Mouse (Mus musculus) kidney, embryonic 14.5 days (tissue): ENCODE results near the gene Ltbr. TPM values are rescaled to one million over a fixed set of nuclear protein-coding genes. Genes with fewer than 3 reads are reported as not detected.
A peak's percentile ranks its signal among the peaks of the same experiment; 100 is the strongest.

Source experiments
- ATAC-seq: fragments of 200-750 bp; cut with Nextera tagmentation; 2 replicates; pipeline ENCODE4 v1.8.0; 2017; ENCODE audit warnings: moderate number of reproducible peaks, mild to moderate bottlenecking, moderate TSS enrichment, moderate library complexity; ENCODE audit not compliant: low FRiP score, low TSS enrichment
- H3K27ac ChIP-seq: fragments of 300-500 bp; sonication (generic); 2 replicates; pipeline ENCODE4 v1.5.1; 2014; ENCODE audit warnings: low read depth, mild to moderate bottlenecking, low read length, moderate library complexity, mixed read lengths
- H3K27me3 ChIP-seq: fragments of 300-500 bp; sonication (generic); 2 replicates; pipeline ENCODE4 v1.6.1; 2014; ENCODE audit warnings: mild to moderate bottlenecking, low read length; ENCODE audit not compliant: control insufficient read depth, insufficient read depth
- H3K36me3 ChIP-seq: fragments of 300-500 bp; sonication (generic); 2 replicates; pipeline ENCODE4 v1.6.1; 2014; ENCODE audit warnings: low read length, mixed read lengths; ENCODE audit not compliant: control insufficient read depth, insufficient read depth
- H3K4me1 ChIP-seq: fragments of 300-500 bp; sonication (generic); 2 replicates; pipeline ENCODE4 v1.6.1; 2014; ENCODE audit warnings: low read length, mixed read lengths; ENCODE audit not compliant: control insufficient read depth, insufficient read depth
- H3K4me2 ChIP-seq: fragments of 300-500 bp; sonication (generic); replicated peaks from 2 replicates; pipeline ENCODE4 v1.6.1; 2014; ENCODE audit warnings: low read depth, mild to moderate bottlenecking, low read length
- H3K4me3 ChIP-seq: fragments of 300-500 bp; sonication (generic); 2 replicates; pipeline ENCODE4 v1.5.1; 2014; ENCODE audit warnings: mild to moderate bottlenecking, low read length
- H3K9ac ChIP-seq: fragments of 300-500 bp; sonication (generic); 2 replicates; pipeline ENCODE4 v1.6.1; 2014; ENCODE audit warnings: low read depth, mild to moderate bottlenecking, low read length, moderate library complexity
- H3K9me3 ChIP-seq: fragments of 300-500 bp; sonication (generic); 2 replicates; pipeline ENCODE4 v1.6.1; 2016; ENCODE audit warnings: low read length; ENCODE audit not compliant: control insufficient read depth
- WGBS: fragments of 180-500 bp; shearing (Covaris S2); extraction: QIAGEN DNeasy Blood & Tissue Kit; methylation state at CpG from one replicate; pipeline ENCODE4 v1.1.7; 2014; 5-methylcytosine and 5-hydroxymethylcytosine counted together
- polyA plus RNA-seq: library from polyadenylated mRNA; unstranded; fragments of >200 nt; fragmentation: Nextera tagmentation; extraction: Ambion mirVana; gene quantifications from 2 replicates; pipeline ENCODE4 v1.2.1, GENCODE M21; 2014

The Ltbr gene
- polyA plus RNA-seq, 1 experiment from 2014 or later, result 54.0 TPM

DNA sequence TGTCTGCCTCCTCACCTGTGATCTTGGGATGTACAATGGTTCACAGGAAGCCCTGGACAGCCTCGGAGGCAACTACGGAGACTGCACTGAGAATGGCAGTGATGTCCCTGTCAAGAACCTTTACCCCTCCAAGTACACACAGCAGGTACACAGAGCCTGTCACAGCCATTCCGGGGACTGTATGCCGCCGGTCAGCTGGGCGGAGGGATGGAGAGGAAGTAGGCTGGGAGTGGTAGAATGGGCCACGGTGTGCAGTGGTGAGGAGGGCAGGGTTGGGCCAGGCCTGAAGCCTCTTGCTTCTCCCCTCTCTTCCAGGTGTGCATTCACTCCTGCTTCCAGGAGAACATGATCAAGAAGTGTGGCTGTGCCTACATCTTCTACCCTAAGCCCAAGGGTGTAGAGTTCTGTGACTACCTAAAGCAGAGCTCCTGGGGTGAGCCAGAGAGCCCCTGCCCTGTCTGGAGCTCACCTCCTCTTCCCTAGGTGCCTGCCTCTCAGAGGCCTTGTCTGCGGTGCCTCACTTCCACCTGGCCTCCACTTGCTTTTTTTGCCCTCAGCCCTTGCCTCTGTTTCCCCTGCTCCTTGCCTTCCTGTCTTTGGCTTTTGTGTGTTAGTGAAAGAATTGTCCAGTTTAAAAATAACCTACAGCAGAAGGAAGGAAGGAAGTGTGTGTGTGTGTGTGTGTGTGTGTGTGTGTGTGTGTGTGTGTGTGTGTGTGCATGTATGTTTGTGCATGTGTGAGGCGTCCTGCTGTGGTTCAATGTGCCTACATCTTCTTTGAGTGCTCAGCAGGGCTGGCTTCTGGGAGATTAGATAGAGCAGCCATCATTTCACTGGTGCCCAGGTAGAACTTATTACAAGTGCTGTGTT, 25.3 kb upstream of the Ltbr start:
- H3K36me3 ChIP-seq, result no peaks in the 10 kb centered on the region
- 69% methylated on average over 9 of the region's 9 CpGs for WGBS
- H3K9ac ChIP-seq, result no peak overlapping the region
- peak overlapping the region; percentile 18; the same call in 1 of the 2 replicates for H3K27ac ChIP-seq
- H3K9me3 ChIP-seq, result no peaks in the 10 kb centered on the region
- H3K27me3 ChIP-seq, result no peaks in the 10 kb centered on the region
- H3K4me1 ChIP-seq, result peaks cover 13% of the 10 kb centered on the region; the same call in 1 of the 2 replicates
- H3K4me3 ChIP-seq, result no peak overlapping the region
- no peak overlapping the region for H3K4me2 ChIP-seq
- no peak for ATAC-seq

DNA sequence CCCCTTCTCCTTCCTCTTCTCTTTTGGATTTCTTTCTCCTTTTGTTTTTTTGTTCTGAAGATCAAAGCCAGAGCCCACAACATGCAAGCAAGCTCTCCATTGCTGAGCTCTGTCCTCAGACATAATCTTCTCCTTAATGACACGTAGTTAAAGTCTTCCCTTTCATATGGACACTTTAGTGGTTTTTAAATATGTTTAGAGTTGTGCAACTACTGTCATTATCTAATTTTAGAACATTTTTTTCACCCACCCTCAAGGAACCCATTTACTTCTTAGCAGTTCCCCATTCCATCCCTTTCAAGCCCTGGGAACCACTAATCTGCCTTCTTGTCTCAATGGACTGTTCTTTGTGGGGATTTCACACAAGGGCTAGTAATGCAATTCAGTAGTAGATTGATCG, 20.7 kb upstream of the Ltbr start:
- WGBS, result 69% methylated on average over 2 of the region's 2 CpGs

DNA sequence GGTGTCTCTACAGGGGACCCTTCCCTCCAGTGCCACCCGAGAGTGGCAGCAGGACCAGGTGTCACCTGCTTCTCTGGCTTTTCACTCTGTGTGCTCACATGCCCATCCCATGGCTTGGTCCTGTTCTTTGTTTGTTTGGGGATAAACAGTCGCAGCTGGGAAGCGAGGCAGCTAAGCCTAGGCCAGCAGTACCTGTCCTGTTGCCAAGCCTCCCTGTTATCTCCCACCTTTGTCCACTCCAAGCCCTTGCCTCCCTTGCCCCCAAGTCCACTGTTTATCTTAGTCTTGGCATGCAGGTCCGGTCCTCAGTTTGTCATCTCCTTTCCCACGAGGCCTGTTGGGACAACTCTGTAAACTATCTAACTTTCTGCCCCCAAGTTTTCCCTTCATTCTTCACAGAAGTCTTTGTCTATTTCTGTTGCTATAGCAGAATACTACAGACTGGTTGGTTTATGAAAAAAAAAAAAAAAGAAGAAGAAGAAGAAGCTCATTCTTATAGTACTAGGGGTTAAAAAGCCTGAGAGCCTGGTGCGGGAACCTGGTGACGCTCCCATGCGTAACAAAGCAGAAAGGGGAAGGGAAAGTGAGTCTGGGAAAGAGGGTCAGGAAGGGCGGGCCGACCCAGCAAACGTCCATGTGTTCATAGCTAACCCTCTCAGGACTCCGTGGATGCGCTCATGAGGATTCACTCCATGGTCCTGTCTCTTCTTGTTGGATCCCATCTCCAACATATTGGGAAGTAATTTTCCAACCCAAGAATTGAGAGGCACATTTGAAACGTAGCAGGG, 19.6 kb upstream of the Ltbr start:
- peaks cover 7% of the 10 kb centered on the region; the same call in 1 of the 2 replicates for H3K4me1 ChIP-seq
- no peak for ATAC-seq

More for the DNA sequence above, 20.7 kb upstream of the Ltbr start:
- Histone ChIP-seq H3K4me1 (peaks cover 7% of the 10 kb centered on the region; the same call in 1 of the 2 replicates), H3K4me2 (no peak overlapping the region), H3K9ac (no peak overlapping the region), H3K9me3 (no peaks in the 10 kb centered on the region), H3K4me3 (no peak overlapping the region), H3K27ac (no peak overlapping the region), H3K27me3 (no peaks in the 10 kb centered on the region), H3K36me3 (no peaks in the 10 kb centered on the region)
- ATAC-seq, result no peak

DNA sequence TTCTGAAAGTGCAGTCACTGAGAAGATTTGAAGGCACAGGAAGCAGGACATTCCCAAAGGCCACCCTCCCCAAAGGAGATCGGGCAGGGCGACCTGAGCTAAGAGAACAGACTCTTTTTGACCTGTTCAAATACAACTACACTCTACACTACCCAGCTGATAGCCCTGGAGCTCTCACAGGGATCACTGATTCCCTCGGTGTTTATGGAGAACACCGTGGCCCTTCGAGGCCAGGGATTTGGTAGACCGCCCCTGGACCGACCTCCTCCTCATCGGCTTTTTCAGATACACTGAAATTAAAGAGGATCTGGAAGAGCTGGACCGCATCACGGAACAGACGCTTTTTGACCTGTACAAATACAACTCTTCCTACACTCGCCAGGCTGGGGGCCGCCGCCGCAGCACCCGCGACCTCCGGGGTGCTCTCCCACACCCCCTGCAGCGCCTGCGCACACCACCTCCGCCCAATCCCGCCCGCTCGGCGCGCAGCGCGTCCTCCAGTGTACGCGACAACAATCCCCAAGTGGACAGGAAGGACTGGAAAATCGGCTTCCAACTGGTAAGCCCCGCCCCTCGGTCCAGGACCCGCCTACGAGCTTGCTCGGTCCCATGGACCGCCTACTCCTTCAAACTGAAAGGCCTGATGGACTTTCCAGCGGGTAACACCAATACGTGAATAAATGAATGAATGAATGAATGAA, 17.1 kb upstream of the Ltbr start:
- Histone ChIP-seq H3K4me2 (peak overlapping the region; percentile 83), H3K4me1 (peaks cover 5% of the 10 kb centered on the region; the same call in 1 of the 2 replicates), H3K27ac (no peak overlapping the region), H3K9ac (peak overlapping the region; percentile 66), H3K27me3 (no peaks in the 10 kb centered on the region), H3K4me3 (peak overlapping the region; percentile 51), H3K36me3 (no peaks in the 10 kb centered on the region), H3K9me3 (no peaks in the 10 kb centered on the region)
- peak; percentile 92 for ATAC-seq
- WGBS, result under 1% methylated on average over 39 of the region's 39 CpGs

More for the DNA sequence above, 19.6 kb upstream of the Ltbr start:
- H3K9ac ChIP-seq, result no peak overlapping the region
- no peak overlapping the region for H3K4me2 ChIP-seq
- H3K4me3 ChIP-seq, result no peak overlapping the region
- no peaks in the 10 kb centered on the region for H3K36me3 ChIP-seq
- no peaks in the 10 kb centered on the region for H3K27me3 ChIP-seq
- 78% methylated on average over 14 of the region's 14 CpGs for WGBS
- no peaks in the 10 kb centered on the region for H3K9me3 ChIP-seq
- no peak overlapping the region for H3K27ac ChIP-seq

DNA sequence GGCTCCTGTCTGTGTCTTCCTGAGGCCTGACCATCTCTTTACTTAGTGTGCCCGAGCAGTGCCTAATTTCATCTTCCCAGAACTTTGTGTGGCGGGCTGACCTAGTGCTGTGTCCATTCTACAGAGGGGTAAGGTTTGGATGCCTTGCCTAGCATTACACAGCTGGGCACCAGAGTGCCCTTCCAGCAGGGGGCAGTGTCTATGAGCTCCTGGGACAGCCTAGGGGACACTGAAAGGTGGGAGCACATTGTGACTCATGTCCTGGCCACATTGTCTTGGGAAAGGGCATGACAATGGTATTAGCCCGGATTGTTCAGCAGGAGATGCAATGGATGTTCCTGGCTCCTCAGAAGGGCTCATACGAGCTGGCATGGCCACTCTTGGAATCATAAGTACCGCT, 14.6 kb upstream of the Ltbr start:
- H3K4me1 ChIP-seq, result peaks cover 5% of the 10 kb centered on the region; the same call in 1 of the 2 replicates
- 83% methylated on average over 5 of the region's 5 CpGs for WGBS
- no peak overlapping the region for H3K4me2 ChIP-seq
- no peak overlapping the region for H3K27ac ChIP-seq
- ATAC-seq, result no peak
- H3K9ac ChIP-seq, result no peak overlapping the region
- no peaks in the 10 kb centered on the region for H3K9me3 ChIP-seq
- no peak overlapping the region for H3K4me3 ChIP-seq
- H3K36me3 ChIP-seq, result no peaks in the 10 kb centered on the region
- no peaks in the 10 kb centered on the region for H3K27me3 ChIP-seq

DNA sequence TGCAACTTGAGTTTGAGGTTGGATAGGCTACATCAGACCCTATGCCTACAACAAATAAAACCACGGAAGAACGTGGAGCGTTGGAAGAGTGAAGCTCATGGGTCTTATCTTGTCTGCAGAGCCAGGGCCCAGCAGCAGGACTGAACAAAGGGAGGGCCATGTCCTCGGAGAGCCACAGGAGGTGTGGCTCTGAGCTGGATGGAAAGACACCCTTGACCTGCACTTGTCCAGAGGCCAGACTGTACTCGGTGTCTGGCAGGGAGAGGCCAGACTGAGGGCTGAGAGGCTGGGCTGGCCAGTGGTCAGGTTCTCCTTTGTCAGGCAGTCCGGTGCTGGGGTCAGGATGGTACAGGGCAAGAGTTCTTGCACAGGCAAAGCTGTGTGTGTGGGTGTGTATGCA, 11.7 kb upstream of the Ltbr start:
- 53% methylated on average over 6 of the region's 6 CpGs for WGBS
- ATAC-seq, result no peak
- Histone ChIP-seq H3K4me1 (peaks cover 12% of the 10 kb centered on the region), H3K9ac (no peak overlapping the region), H3K27me3 (peaks cover 16% of the 10 kb centered on the region; the same call in 1 of the 2 replicates), H3K9me3 (no peaks in the 10 kb centered on the region), H3K4me3 (no peak overlapping the region), H3K4me2 (no peak overlapping the region), H3K36me3 (no peaks in the 10 kb centered on the region), H3K27ac (no peak overlapping the region)

DNA sequence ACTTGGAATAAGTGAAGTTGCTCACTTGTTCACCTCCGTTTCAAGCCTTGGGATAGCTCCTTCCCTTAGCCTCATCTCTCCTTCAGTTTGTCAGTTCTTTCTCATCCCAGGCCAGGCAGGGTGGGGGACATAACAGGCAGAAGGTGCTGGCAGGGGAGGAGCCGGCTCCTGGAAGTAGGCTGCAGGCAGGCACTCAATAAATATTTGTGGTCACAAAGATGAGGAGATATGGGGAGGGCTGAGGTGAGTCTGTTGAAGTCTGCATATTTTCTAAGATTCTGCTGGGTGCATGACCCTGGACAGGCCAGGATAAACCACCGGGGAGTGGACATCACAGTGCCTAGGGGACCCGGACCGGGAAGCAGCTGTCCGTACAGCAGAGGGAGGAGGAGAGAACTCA, 9.9 kb upstream of the Ltbr start:
- no peaks in the 10 kb centered on the region for H3K36me3 ChIP-seq

DNA sequence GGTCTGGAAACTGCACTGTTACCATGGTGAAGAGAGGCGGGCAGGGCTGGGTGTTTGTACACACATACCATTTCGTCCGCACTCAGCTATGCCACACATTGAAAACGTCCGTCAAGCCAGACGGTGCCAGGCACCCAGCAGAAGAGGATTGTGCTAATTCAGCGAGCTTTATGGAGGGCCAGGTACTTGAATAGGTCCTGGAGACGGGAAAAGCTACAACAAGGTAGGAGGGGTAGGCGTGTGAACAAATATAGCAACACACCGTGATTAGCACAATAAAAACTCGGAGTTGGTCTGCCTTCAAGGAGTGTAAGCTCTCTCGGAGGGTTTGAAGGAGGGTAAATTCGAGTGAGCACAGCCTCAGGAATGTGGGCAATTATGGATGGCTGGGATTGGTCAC, 9.1 kb upstream of the Ltbr start:
- 57% methylated on average over 13 of the region's 13 CpGs for WGBS
- Histone ChIP-seq H3K4me1 (peaks cover 8% of the 10 kb centered on the region; the same call in 1 of the 2 replicates), H3K9me3 (no peaks in the 10 kb centered on the region), H3K27ac (no peak overlapping the region), H3K27me3 (peaks cover 22% of the 10 kb centered on the region), H3K36me3 (no peaks in the 10 kb centered on the region), H3K4me2 (no peak overlapping the region), H3K4me3 (no peak overlapping the region), H3K9ac (no peak overlapping the region)
- ATAC-seq, result no peak

More for the DNA sequence above, 9.9 kb upstream of the Ltbr start:
- WGBS, result 56% methylated on average over 6 of the region's 6 CpGs
- no peak overlapping the region for H3K4me2 ChIP-seq
- no peak overlapping the region for H3K9ac ChIP-seq
- ATAC-seq, result no peak
- peaks cover 8% of the 10 kb centered on the region; the same call in 1 of the 2 replicates for H3K4me1 ChIP-seq
- H3K9me3 ChIP-seq, result no peaks in the 10 kb centered on the region
- H3K27ac ChIP-seq, result no peak overlapping the region
- no peak overlapping the region for H3K4me3 ChIP-seq
- peaks cover 22% of the 10 kb centered on the region for H3K27me3 ChIP-seq
